Mouse (Mus musculus): ENCODE data around the gene Bbs9. TPM values are rescaled to one million over a fixed set of nuclear protein-coding genes. Genes with fewer than 3 reads are reported as not detected.

The Bbs9 gene
- 4.4 TPM for polyA plus RNA-seq (2015; fragmentation: Illumina TruSeq; extraction: RNeasy Lipid Tissue Mini Kit (QIAGEN cat#74804); ENCODE audit: insufficient read depth, low read depth, low replicate concordance)

GRCm38 (mm10) chr9:22475424-22475868 is at the start of gene Bbs9:
TSS of gene Bbs9 (plus strand) at chr9:22475715.

DNA sequence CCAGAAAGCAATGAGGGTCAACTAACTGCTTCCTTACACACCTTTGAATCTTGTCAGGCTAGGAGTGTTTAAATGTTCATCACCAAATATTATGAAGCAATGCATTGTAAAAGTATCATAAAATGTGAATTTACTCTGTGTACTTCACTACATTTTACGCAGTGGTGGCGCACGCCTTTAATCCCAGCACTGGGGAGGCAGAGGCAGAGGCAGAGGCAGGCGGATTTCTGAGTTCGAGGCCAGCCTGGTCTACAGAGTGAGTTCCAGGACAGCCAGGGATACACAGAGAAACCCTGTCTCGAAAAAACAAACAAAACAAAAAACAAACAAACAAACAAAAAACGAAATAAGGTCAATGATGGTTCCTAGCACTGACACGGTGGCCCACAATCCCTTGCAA is 21.5 kb upstream of the Bbs9 start, which contains the start of gene Gm17545:
Gene Gm17545, plus strand, starts transcription at position 301 of the 400 bp plus-strand sequence.

GRCm38 (mm10) chr9:22469643-22470042 is 5.9 kb upstream of the Bbs9 start, which contains the start of gene Rp9:
TSS of gene Rp9 (minus strand) at chr9:22469743.

Other genes starting within 250 kb of the Bbs9 start
- not detected for gene Zfp599, start 215.8 kb upstream of the Bbs9 start, polyA plus RNA-seq (2015; fragmentation: Illumina TruSeq; extraction: RNeasy Lipid Tissue Mini Kit (QIAGEN cat#74804); ENCODE audit: insufficient read depth, low read depth, low replicate concordance)
- gene Zfp810, start 168.1 kb upstream of the Bbs9 start, polyA plus RNA-seq (2015; fragmentation: Illumina TruSeq; extraction: RNeasy Lipid Tissue Mini Kit (QIAGEN cat#74804); ENCODE audit: insufficient read depth, low read depth, low replicate concordance) = 8.2 TPM
- gene Anln, start 86.5 kb upstream of the Bbs9 start, polyA plus RNA-seq (2015; fragmentation: Illumina TruSeq; extraction: RNeasy Lipid Tissue Mini Kit (QIAGEN cat#74804); ENCODE audit: insufficient read depth, low read depth, low replicate concordance) = 1.0 TPM
- 1.00 TPM for gene 9530077C05Rik, start 64.2 kb upstream of the Bbs9 start, polyA plus RNA-seq (2015; fragmentation: Illumina TruSeq; extraction: RNeasy Lipid Tissue Mini Kit (QIAGEN cat#74804); ENCODE audit: insufficient read depth, low read depth, low replicate concordance)
- gene Gm17545, start 21.4 kb upstream of the Bbs9 start, polyA plus RNA-seq (2015; fragmentation: Illumina TruSeq; extraction: RNeasy Lipid Tissue Mini Kit (QIAGEN cat#74804); ENCODE audit: insufficient read depth, low read depth, low replicate concordance) = not detected
- 22.8 TPM for gene Rp9, start 6.0 kb upstream of the Bbs9 start, polyA plus RNA-seq (2015; fragmentation: Illumina TruSeq; extraction: RNeasy Lipid Tissue Mini Kit (QIAGEN cat#74804); ENCODE audit: insufficient read depth, low read depth, low replicate concordance)

Data from pancreas, adult 10 weeks (tissue).